Mouse (Mus musculus): ENCODE measurements around the gene Rhoc. TPM values are rescaled to one million over a fixed set of nuclear protein-coding genes. Genes with fewer than 3 reads are reported as not detected.

Rhoc gene
- polyA plus RNA-seq, 1 experiment = 142 TPM

- 28% methylated on average over 12 of the region's 12 CpGs for WGBS
- DNase-seq (ENCODE audit: low read depth, low spot score) = no peak
These were observed 6.0 kb upstream of the Rhoc start for GRCm38 (mm10) chr3:104782061-104782681.

- 77% methylated on average over 14 of the region's 14 CpGs for WGBS
- no peak for DNase-seq (ENCODE audit: low read depth, low spot score)
These were observed 4.1 kb upstream of the Rhoc start for GRCm38 (mm10) chr3:104783971-104784500.

- no peak for DNase-seq (ENCODE audit: low read depth, low spot score)
- 93% methylated on average over 6 of the region's 6 CpGs for WGBS
These were observed 2.9 kb upstream of the Rhoc start for GRCm38 (mm10) chr3:104785284-104785683.

- 1% methylated on average over 49 of the region's 52 CpGs for WGBS
- DNase-seq (ENCODE audit: low read depth, low spot score) = no peak
These were observed 561 bp downstream of the Rhoc start for GRCm38 (mm10) chr3:104788561-104789311.

- WGBS = 18% methylated on average over 10 of the region's 10 CpGs
- no peak for DNase-seq (ENCODE audit: low read depth, low spot score)
These were observed 1.1 kb downstream of the Rhoc start for GRCm38 (mm10) chr3:104789312-104789605.

- 56% methylated on average over 13 of the region's 13 CpGs for WGBS
- no peak for DNase-seq (ENCODE audit: low read depth, low spot score)
These were observed 1.6 kb downstream of the Rhoc start for GRCm38 (mm10) chr3:104789822-104790221.

GRCm38 (mm10) chr3:104790401-104790937 lies 2.3 kb downstream of the Rhoc start:
- no peak for DNase-seq (ENCODE audit: low read depth, low spot score)
- WGBS = 57% methylated on average over 6 of the region's 6 CpGs

GRCm38 (mm10) chr3:104791017-104791416 lies 2.8 kb downstream of the Rhoc start:
- no peak for DNase-seq (ENCODE audit: low read depth, low spot score)
- 58% methylated on average over 4 of the region's 4 CpGs for WGBS

GRCm38 (mm10) chr3:104791671-104792070 lies 3.5 kb downstream of the Rhoc start:
- 90% methylated on average over 8 of the region's 8 CpGs for WGBS
- DNase-seq (ENCODE audit: low read depth, low spot score) = no peak

GRCm38 (mm10) chr3:104792360-104793270 lies 4.4 kb downstream of the Rhoc start:
- WGBS = 54% methylated on average over 15 of the region's 15 CpGs
- no peak for DNase-seq (ENCODE audit: low read depth, low spot score)

- WGBS = 44% methylated on average over 20 of the region's 20 CpGs
- DNase-seq (ENCODE audit: low read depth, low spot score) = no peak
These were observed 6.0 kb downstream of the Rhoc start for GRCm38 (mm10) chr3:104793871-104794828.

- DNase-seq (ENCODE audit: low read depth, low spot score) = no peak
- 61% methylated on average over 12 of the region's 12 CpGs for WGBS
These were observed 6.8 kb downstream of the Rhoc start for GRCm38 (mm10) chr3:104794953-104795470.

- no peak for DNase-seq (ENCODE audit: low read depth, low spot score)
- WGBS = 51% methylated on average over 15 of the region's 15 CpGs
These were observed 7.6 kb downstream of the Rhoc start for GRCm38 (mm10) chr3:104795661-104796340.

GRCm38 (mm10) chr3:104796430-104797082 lies 8.4 kb downstream of the Rhoc start:
- 37% methylated on average over 15 of the region's 15 CpGs for WGBS
- DNase-seq (ENCODE audit: low read depth, low spot score) = peak; percentile 98

GRCm38 (mm10) chr3:104800681-104801080 lies 12.5 kb downstream of the Rhoc start:
- 96% methylated on average over 11 of the region's 11 CpGs for WGBS
- DNase-seq (ENCODE audit: low read depth, low spot score) = no peak

GRCm38 (mm10) chr3:104801481-104801880 lies 13.3 kb downstream of the Rhoc start:
- no peak for DNase-seq (ENCODE audit: low read depth, low spot score)
- 96% methylated on average over 6 of the region's 6 CpGs for WGBS

- 97% methylated on average over 10 of the region's 10 CpGs for WGBS
These were observed 16.1 kb downstream of the Rhoc start for GRCm38 (mm10) chr3:104804312-104804711.

GRCm38 (mm10) chr3:104805539-104805938 lies 17.4 kb downstream of the Rhoc start:
- DNase-seq (ENCODE audit: low read depth, low spot score) = no peak
- WGBS = 78% methylated on average over 9 of the region's 9 CpGs

More at GRCm38 (mm10) chr3:104804312-104804711, 16.1 kb downstream of the Rhoc start:
- DNase-seq (ENCODE audit: low read depth, low spot score) = no peak

All from large intestine, adult 2 months (tissue).